Mouse (Mus musculus) adrenal gland, postnatal 10 days (tissue): ENCODE measurements around the gene Mrgprh. TPM values are rescaled to one million over a fixed set of nuclear protein-coding genes. Genes with fewer than 3 reads are reported as not detected.

Experiments
- DNase-seq: peaks from one replicate; pipeline ENCODE4 v3.0.0; 2021; ENCODE audit warnings: mixed read lengths
- long read RNA-seq, 2 experiments: library from polyadenylated mRNA; stranded (forward); transcript quantifications; one replicate each; pipeline ENCODE4 v2.0.0; 2021
- total RNA-seq, 2 experiments: library from RNA; stranded (reverse); gene quantifications; 2 replicates each; pipeline ENCODE4 v1.2.3; 2021

Gene Mrgprh
- total RNA-seq = under 1 TPM; 0.27 to 0.58 TPM
- long read RNA-seq, experiment 1 = 0 reads
- long read RNA-seq, experiment 2 = 0 reads

- DNase-seq = no peak
These were observed at the start of gene Mrgprh for GRCm38 (mm10) chr17:12875734-12876133. Mrgprh (plus strand) TSS chr17:12876034.

GRCm38 (mm10) chr17:12830351-12830750 is 45.5 kb upstream of the Mrgprh start:
- DNase-seq = no peak

GRCm38 (mm10) chr17:12832231-12832630 is 43.6 kb upstream of the Mrgprh start:
- DNase-seq = peak; percentile 87

- no peak for DNase-seq
These were observed 43.2 kb upstream of the Mrgprh start for GRCm38 (mm10) chr17:12832657-12833056.

GRCm38 (mm10) chr17:12834317-12834716 is 41.5 kb upstream of the Mrgprh start:
- DNase-seq = no peak

GRCm38 (mm10) chr17:12834826-12835225 is 41.0 kb upstream of the Mrgprh start:
- no peak for DNase-seq

- DNase-seq = no peak
These were observed 40.1 kb upstream of the Mrgprh start for GRCm38 (mm10) chr17:12835738-12836137.

- no peak for DNase-seq
These were observed 36.2 kb upstream of the Mrgprh start for GRCm38 (mm10) chr17:12839475-12840267.

GRCm38 (mm10) chr17:12843826-12844225 is 32.0 kb upstream of the Mrgprh start:
- no peak for DNase-seq

- DNase-seq = no peak
These were observed 31.3 kb upstream of the Mrgprh start for GRCm38 (mm10) chr17:12844540-12844939.

- DNase-seq = no peak
These were observed 30.0 kb upstream of the Mrgprh start for GRCm38 (mm10) chr17:12845862-12846261.

GRCm38 (mm10) chr17:12846474-12846873 is 29.4 kb upstream of the Mrgprh start:
- DNase-seq = no peak

GRCm38 (mm10) chr17:12847736-12848135 is 28.1 kb upstream of the Mrgprh start:
- DNase-seq = no peak

GRCm38 (mm10) chr17:12849778-12850382 is 26.0 kb upstream of the Mrgprh start:
- peak; percentile 20 for DNase-seq

GRCm38 (mm10) chr17:12851689-12852088 is 24.1 kb upstream of the Mrgprh start:
- no peak for DNase-seq

GRCm38 (mm10) chr17:12853821-12854220 is 22.0 kb upstream of the Mrgprh start:
- DNase-seq = no peak

GRCm38 (mm10) chr17:12854386-12854785 is 21.4 kb upstream of the Mrgprh start:
- no peak for DNase-seq

- DNase-seq = no peak
These were observed 18.4 kb upstream of the Mrgprh start for GRCm38 (mm10) chr17:12857395-12857794.

GRCm38 (mm10) chr17:12858072-12858471 is 17.8 kb upstream of the Mrgprh start:
- DNase-seq = no peak

GRCm38 (mm10) chr17:12859006-12859520 is 16.8 kb upstream of the Mrgprh start:
- no peak for DNase-seq

GRCm38 (mm10) chr17:12864111-12864510 is 11.7 kb upstream of the Mrgprh start:
- no peak for DNase-seq

GRCm38 (mm10) chr17:12865407-12865806 is 10.4 kb upstream of the Mrgprh start:
- DNase-seq = no peak

GRCm38 (mm10) chr17:12866853-12867252 is 9.0 kb upstream of the Mrgprh start:
- no peak for DNase-seq

GRCm38 (mm10) chr17:12868043-12868442 is 7.8 kb upstream of the Mrgprh start, which contains the start of gene Mas1:
Mas1 (minus strand) TSS chr17:12868143.
- DNase-seq = no peak
